Mouse (Mus musculus): ENCODE results near the gene Lmf2. TPM values are rescaled to one million over a fixed set of nuclear protein-coding genes. Genes with fewer than 3 reads are reported as not detected.
A peak's percentile ranks its signal among the peaks of the same experiment; 100 is the strongest.

Lmf2 gene
- polyA plus RNA-seq, 1 experiment from 2014 or later: 54.5 TPM

- peak; percentile 99 for ATAC-seq (replicated peaks; ENCODE audit: extremely low read depth, insufficient read depth, low FRiP score)
- Histone ChIP-seq H3K9ac (ENCODE audit: low read length) (peak within 1 kb of the TSS; percentile 94), H3K27ac (ENCODE audit: low read length) (peak within 1 kb of the TSS; percentile 78), H3K4me2 (ENCODE audit: low read depth, low read length) (peak within 1 kb of the TSS; percentile 76), H3K4me1 (ENCODE audit: control insufficient read depth, insufficient read depth, low read length) (peaks cover 18% of the 10 kb centered on the region), H3K4me3 (ENCODE audit: low read length) (peak within 1 kb of the TSS; percentile 88), H3K36me3 (ENCODE audit: control insufficient read depth, insufficient read depth) (no peaks in the 10 kb centered on the region), H3K9me3 (replicated peaks; ENCODE audit: control insufficient read depth, low read length) (no peaks in the 10 kb centered on the region), H3K27me3 (ENCODE audit: control insufficient read depth, insufficient read depth, low read length) (no peaks in the 10 kb centered on the region)
- under 1% methylated on average over 37 of the region's 37 CpGs for WGBS
Observed at GRCm38 (mm10) chr15:89315190-89315731, 40.2 kb downstream of the Lmf2 start, which contains the start of gene Sbf1. Gene Sbf1, minus strand, starts transcription at chr15:89315311.

- peak overlapping the region; percentile 94 for H3K9ac ChIP-seq (ENCODE audit: low read length)
- H3K36me3 ChIP-seq (ENCODE audit: control insufficient read depth, insufficient read depth): no peaks in the 10 kb centered on the region
- peak; percentile 37 for ATAC-seq (replicated peaks; ENCODE audit: extremely low read depth, insufficient read depth, low FRiP score)
- peak overlapping the region; percentile 88 for H3K4me3 ChIP-seq (ENCODE audit: low read length)
- H3K9me3 ChIP-seq (replicated peaks; ENCODE audit: control insufficient read depth, low read length): no peaks in the 10 kb centered on the region
- H3K27ac ChIP-seq (ENCODE audit: low read length): peak overlapping the region; percentile 56; the same call in 1 of the 2 replicates
- under 1% methylated on average over 58 of the region's 58 CpGs for WGBS
- no peaks in the 10 kb centered on the region for H3K27me3 ChIP-seq (ENCODE audit: control insufficient read depth, insufficient read depth, low read length)
- H3K4me1 ChIP-seq (ENCODE audit: control insufficient read depth, insufficient read depth, low read length): peaks cover 18% of the 10 kb centered on the region
- peak overlapping the region; percentile 76 for H3K4me2 ChIP-seq (ENCODE audit: low read depth, low read length)
Observed at GRCm38 (mm10) chr15:89314511-89315189, 40.8 kb downstream of the Lmf2 start.

- Histone ChIP-seq H3K36me3 (ENCODE audit: control insufficient read depth, insufficient read depth) (no peaks in the 10 kb centered on the region), H3K4me2 (ENCODE audit: low read depth, low read length) (peak overlapping the region; percentile 76), H3K27ac (ENCODE audit: low read length) (no peak overlapping the region), H3K4me3 (ENCODE audit: low read length) (peak overlapping the region; percentile 88), H3K27me3 (ENCODE audit: control insufficient read depth, insufficient read depth, low read length) (no peaks in the 10 kb centered on the region), H3K9me3 (replicated peaks; ENCODE audit: control insufficient read depth, low read length) (no peaks in the 10 kb centered on the region), H3K4me1 (ENCODE audit: control insufficient read depth, insufficient read depth, low read length) (peaks cover 21% of the 10 kb centered on the region), H3K9ac (ENCODE audit: low read length) (peak overlapping the region; percentile 94)
- ATAC-seq (replicated peaks; ENCODE audit: extremely low read depth, insufficient read depth, low FRiP score): no peak
- 28% methylated on average over 3 of the region's 3 CpGs for WGBS
Observed at GRCm38 (mm10) chr15:89314107-89314506, 41.4 kb downstream of the Lmf2 start.

- Histone ChIP-seq H3K4me3 (ENCODE audit: low read length) (no peak overlapping the region), H3K4me1 (ENCODE audit: control insufficient read depth, insufficient read depth, low read length) (peaks cover 29% of the 10 kb centered on the region), H3K27me3 (ENCODE audit: control insufficient read depth, insufficient read depth, low read length) (no peaks in the 10 kb centered on the region), H3K27ac (ENCODE audit: low read length) (no peak overlapping the region), H3K36me3 (ENCODE audit: control insufficient read depth, insufficient read depth) (no peaks in the 10 kb centered on the region), H3K9me3 (replicated peaks; ENCODE audit: control insufficient read depth, low read length) (no peaks in the 10 kb centered on the region), H3K4me2 (ENCODE audit: low read depth, low read length) (no peak overlapping the region; the same call in 1 of the 2 replicates), H3K9ac (ENCODE audit: low read length) (no peak overlapping the region)
- 53% methylated on average over 4 of the region's 4 CpGs for WGBS
- no peak for ATAC-seq (replicated peaks; ENCODE audit: extremely low read depth, insufficient read depth, low FRiP score)
Observed at GRCm38 (mm10) chr15:89313359-89313758, 42.1 kb downstream of the Lmf2 start.

- Histone ChIP-seq H3K27me3 (ENCODE audit: control insufficient read depth, insufficient read depth, low read length) (no peaks in the 10 kb centered on the region), H3K4me3 (ENCODE audit: low read length) (no peak overlapping the region)
- WGBS: 53% methylated on average over 6 of the region's 6 CpGs
Observed at GRCm38 (mm10) chr15:89309962-89310498, 45.4 kb downstream of the Lmf2 start.

GRCm38 (mm10) chr15:89308406-89309139, 46.9 kb downstream of the Lmf2 start:
- no peaks in the 10 kb centered on the region for H3K9me3 ChIP-seq (replicated peaks; ENCODE audit: control insufficient read depth, low read length)
- peaks cover 17% of the 10 kb centered on the region; the same call in 1 of the 2 replicates for H3K36me3 ChIP-seq (ENCODE audit: control insufficient read depth, insufficient read depth)
- no peaks in the 10 kb centered on the region for H3K27me3 ChIP-seq (ENCODE audit: control insufficient read depth, insufficient read depth, low read length)
- 73% methylated on average over 7 of the region's 7 CpGs for WGBS
- H3K9ac ChIP-seq (ENCODE audit: low read length): no peak overlapping the region
- ATAC-seq (replicated peaks; ENCODE audit: extremely low read depth, insufficient read depth, low FRiP score): no peak
- H3K27ac ChIP-seq (ENCODE audit: low read length): no peak overlapping the region
- H3K4me1 ChIP-seq (ENCODE audit: control insufficient read depth, insufficient read depth, low read length): peaks cover 22% of the 10 kb centered on the region
- no peak overlapping the region for H3K4me3 ChIP-seq (ENCODE audit: low read length)
- no peak overlapping the region for H3K4me2 ChIP-seq (ENCODE audit: low read depth, low read length)

More at GRCm38 (mm10) chr15:89309962-89310498, 45.4 kb downstream of the Lmf2 start:
- peaks cover 6% of the 10 kb centered on the region; the same call in 1 of the 2 replicates for H3K36me3 ChIP-seq (ENCODE audit: control insufficient read depth, insufficient read depth)
- no peak overlapping the region for H3K4me2 ChIP-seq (ENCODE audit: low read depth, low read length)
- ATAC-seq (replicated peaks; ENCODE audit: extremely low read depth, insufficient read depth, low FRiP score): peak; percentile 37; the same call in 1 of the 2 replicates
- no peak overlapping the region; the same call in 1 of the 2 replicates for H3K27ac ChIP-seq (ENCODE audit: low read length)
- H3K9ac ChIP-seq (ENCODE audit: low read length): no peak overlapping the region
- peaks cover 29% of the 10 kb centered on the region for H3K4me1 ChIP-seq (ENCODE audit: control insufficient read depth, insufficient read depth, low read length)
- H3K9me3 ChIP-seq (replicated peaks; ENCODE audit: control insufficient read depth, low read length): no peaks in the 10 kb centered on the region

GRCm38 (mm10) chr15:89307461-89307860, 48.0 kb downstream of the Lmf2 start:
- H3K36me3 ChIP-seq (ENCODE audit: control insufficient read depth, insufficient read depth): peaks cover 24% of the 10 kb centered on the region
- 89% methylated on average over 13 of the region's 13 CpGs for WGBS
- H3K27ac ChIP-seq (ENCODE audit: low read length): no peak overlapping the region
- H3K27me3 ChIP-seq (ENCODE audit: control insufficient read depth, insufficient read depth, low read length): no peaks in the 10 kb centered on the region
- H3K4me1 ChIP-seq (ENCODE audit: control insufficient read depth, insufficient read depth, low read length): peaks cover 15% of the 10 kb centered on the region
- no peak overlapping the region for H3K9ac ChIP-seq (ENCODE audit: low read length)
- H3K4me2 ChIP-seq (ENCODE audit: low read depth, low read length): no peak overlapping the region
- H3K4me3 ChIP-seq (ENCODE audit: low read length): no peak overlapping the region
- no peaks in the 10 kb centered on the region for H3K9me3 ChIP-seq (replicated peaks; ENCODE audit: control insufficient read depth, low read length)
- no peak for ATAC-seq (replicated peaks; ENCODE audit: extremely low read depth, insufficient read depth, low FRiP score)

- Histone ChIP-seq H3K4me1 (ENCODE audit: control insufficient read depth, insufficient read depth, low read length) (peaks cover 15% of the 10 kb centered on the region), H3K9ac (ENCODE audit: low read length) (no peak overlapping the region), H3K27ac (ENCODE audit: low read length) (no peak overlapping the region), H3K9me3 (replicated peaks; ENCODE audit: control insufficient read depth, low read length) (no peaks in the 10 kb centered on the region), H3K4me3 (ENCODE audit: low read length) (no peak overlapping the region), H3K36me3 (ENCODE audit: control insufficient read depth, insufficient read depth) (peaks cover 39% of the 10 kb centered on the region), H3K27me3 (ENCODE audit: control insufficient read depth, insufficient read depth, low read length) (no peaks in the 10 kb centered on the region), H3K4me2 (ENCODE audit: low read depth, low read length) (no peak overlapping the region)
- WGBS: 65% methylated on average over 1 of the region's 1 CpGs
- ATAC-seq (replicated peaks; ENCODE audit: extremely low read depth, insufficient read depth, low FRiP score): no peak
Observed at GRCm38 (mm10) chr15:89305966-89306365, 49.5 kb downstream of the Lmf2 start.

Data from heart, embryonic 16.5 days (tissue).